Mouse (Mus musculus): ENCODE data around the gene Gm9736.
"Not testable (repeated sequence)": the region's sequence is repeated elsewhere in the genome, so short reads cannot be mapped to it uniquely, and the experiment has no call there.

DNA sequence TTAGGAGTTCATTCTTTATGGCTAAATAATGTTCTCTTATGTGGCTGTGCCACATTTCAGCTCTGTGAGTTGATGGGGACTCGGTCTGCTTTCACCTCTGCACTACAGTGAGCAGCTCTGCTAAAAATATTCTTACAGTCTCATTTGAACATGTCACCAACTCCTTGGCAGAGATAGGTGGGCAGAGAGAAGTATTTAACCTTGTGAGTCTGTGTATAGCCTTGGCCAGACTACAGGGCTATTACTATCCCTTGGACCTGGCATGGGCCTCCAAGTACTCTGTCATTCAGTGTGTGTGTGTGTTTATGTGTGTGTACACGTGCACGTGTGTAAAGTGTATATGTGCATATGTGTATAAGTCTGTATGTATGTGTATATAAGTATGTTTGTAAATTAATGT, 32.2 kb upstream of the Gm9736 start:
- not testable (repeated sequence) for TF ChIP-seq GATA1 (IDR thresholded peaks at IDR 0.05; ENCODE audit: borderline replicate concordance, low read length); FLI1 (IDR thresholded peaks at IDR 0.05; ENCODE audit: low read length)

Measured in megakaryocyte, embryonic 14.5 days (primary cell).